Mouse (Mus musculus) layer of hippocampus, adult 9-10 months (tissue): ENCODE measurements around the gene H2-Q1.
"Not testable (repeated sequence)": the region's sequence is repeated elsewhere in the genome, so short reads cannot be mapped to it uniquely, and the experiment has no call there.

Experiments used
- DNase-seq: peaks from one replicate; pipeline ENCODE4 v3.0.0; 2022; ENCODE audit warnings: low spot score

H2-Q1 gene

GRCm38 (mm10) chr17:35342711-35343476 lies 22.7 kb downstream of the H2-Q1 start:
- DNase-seq = no peak

DNA sequence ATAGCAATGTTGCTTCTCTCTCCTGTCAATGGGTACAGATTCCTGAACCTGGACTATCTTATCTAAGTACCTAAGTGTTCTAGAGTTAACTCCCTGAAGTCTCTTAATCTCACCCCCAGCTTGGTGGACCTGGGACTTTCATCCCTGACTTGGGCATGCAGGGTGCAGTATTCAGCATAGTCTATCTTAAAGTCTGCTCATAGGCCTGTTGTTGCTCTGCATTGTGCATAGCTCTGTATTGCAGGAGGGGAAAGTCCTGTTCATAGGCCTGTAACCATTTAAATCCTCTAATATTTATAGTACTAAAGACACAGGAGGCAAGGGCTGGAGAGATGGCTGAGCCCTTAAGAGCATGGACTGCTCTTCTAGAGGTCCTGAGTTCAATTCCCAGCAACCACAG lies 27.5 kb downstream of the H2-Q1 start:
- not testable (repeated sequence) for DNase-seq

- DNase-seq = not testable (repeated sequence)
These were observed 33.1 kb downstream of the H2-Q1 start for GRCm38 (mm10) chr17:35353275-35353674.

GRCm38 (mm10) chr17:35354071-35354470 lies 33.9 kb downstream of the H2-Q1 start:
- DNase-seq = no peak

GRCm38 (mm10) chr17:35357086-35357485 lies 36.9 kb downstream of the H2-Q1 start:
- no peak for DNase-seq

GRCm38 (mm10) chr17:35358763-35359469 lies 38.7 kb downstream of the H2-Q1 start:
- DNase-seq = no peak

- DNase-seq = no peak
These were observed 39.3 kb downstream of the H2-Q1 start for GRCm38 (mm10) chr17:35359470-35359862.
